Mouse (Mus musculus) heart, postnatal 0 days (tissue): ENCODE data around the gene Ovgp1.

Experiments
- CTCF ChIP-seq: IDR thresholded peaks from 2 replicates; pipeline ENCODE4 v1.5.1; 2016; ENCODE audit warnings: antibody characterized with exemption, control low read depth, low read depth
- EP300 ChIP-seq: IDR thresholded peaks from 2 replicates; pipeline ENCODE4 v1.6.1; 2016; ENCODE audit warnings: antibody characterized with exemption, low read depth

GRCm38 (mm10) chr3:105973411-105973810 lies at the start of gene Ovgp1:
- TF ChIP-seq CTCF (no peak), EP300 (no peak)
